Mouse (Mus musculus) heart, embryonic 10.5 days (tissue): Measurements from ENCODE around the gene Ksr1. TPM values are rescaled to one million over a fixed set of nuclear protein-coding genes. Genes with fewer than 3 reads are reported as not detected.

Experiments used
- DNase-seq: peaks from one replicate; pipeline ENCODE4 v3.0.0-alpha.2; 2017; ENCODE audit warnings: low spot score
- H3K27ac ChIP-seq: fragments of 300-500 bp; sonication (generic); 2 replicates; pipeline ENCODE4 v1.5.1; 2016; ENCODE audit warnings: mild to moderate bottlenecking
- H3K27me3 ChIP-seq: fragments of 300-500 bp; sonication (generic); 2 replicates; pipeline ENCODE4 v1.6.1; 2016; ENCODE audit warnings: mild to moderate bottlenecking; ENCODE audit not compliant: poor library complexity, insufficient read depth, severe bottlenecking
- H3K36me3 ChIP-seq: fragments of 300-500 bp; sonication (generic); 2 replicates; pipeline ENCODE4 v1.6.1; 2016; ENCODE audit warnings: mild to moderate bottlenecking, moderate library complexity
- H3K4me1 ChIP-seq: fragments of 300-500 bp; sonication (generic); 2 replicates; pipeline ENCODE4 v1.6.1; 2016; ENCODE audit warnings: mild to moderate bottlenecking
- H3K4me3 ChIP-seq: fragments of 300-500 bp; sonication (generic); 2 replicates; pipeline ENCODE4 v1.5.1; 2016; ENCODE audit warnings: mild to moderate bottlenecking, moderate library complexity
- H3K9me3 ChIP-seq: fragments of 300-500 bp; sonication (generic); 2 replicates; pipeline ENCODE4 v1.6.1; 2016; ENCODE audit warnings: mild to moderate bottlenecking, moderate library complexity
- WGBS: fragments of 180-500 bp; shearing (Covaris S2); methylation state at CpG from one replicate; pipeline ENCODE4 v1.1.7; 2016; 5-methylcytosine and 5-hydroxymethylcytosine counted together
- polyA plus RNA-seq: library from polyadenylated mRNA; unstranded; fragments of >200 nt; fragmentation: Nextera tagmentation; extraction: Ambion mirVana; gene quantifications from 2 replicates; pipeline ENCODE4 v1.2.1, GENCODE M21; 2016

Gene Ksr1
- polyA plus RNA-seq, 1 experiment from 2014 or later = 1.9 TPM

GRCm38 (mm10) chr11:79064311-79064710, 81.9 kb downstream of the Ksr1 start:
- WGBS = 80% methylated on average over 8 of the region's 8 CpGs
- Histone ChIP-seq H3K9me3 (no peaks in the 10 kb centered on the region), H3K4me3 (no peak overlapping the region), H3K27me3 (no peaks in the 10 kb centered on the region), H3K27ac (peak overlapping the region; percentile 77), H3K4me1 (peaks cover 76% of the 10 kb centered on the region), H3K36me3 (no peaks in the 10 kb centered on the region)
- DNase-seq = no peak

- Histone ChIP-seq H3K9me3 (no peaks in the 10 kb centered on the region), H3K27me3 (no peaks in the 10 kb centered on the region), H3K4me3 (no peak overlapping the region), H3K27ac (peak overlapping the region; percentile 77), H3K4me1 (peaks cover 78% of the 10 kb centered on the region), H3K36me3 (no peaks in the 10 kb centered on the region)
- DNase-seq = no peak
- WGBS = 46% methylated on average over 7 of the region's 7 CpGs
These were observed 82.6 kb downstream of the Ksr1 start for GRCm38 (mm10) chr11:79063616-79064015.

- no peak overlapping the region for H3K4me3 ChIP-seq
- no peak for DNase-seq
- WGBS = 84% methylated on average over 5 of the region's 5 CpGs
- H3K9me3 ChIP-seq = no peaks in the 10 kb centered on the region
- H3K27ac ChIP-seq = peak overlapping the region; percentile 77
- H3K4me1 ChIP-seq = peaks cover 85% of the 10 kb centered on the region
- no peaks in the 10 kb centered on the region for H3K36me3 ChIP-seq
- H3K27me3 ChIP-seq = no peaks in the 10 kb centered on the region
These were observed 83.3 kb downstream of the Ksr1 start for GRCm38 (mm10) chr11:79062897-79063296.

- Histone ChIP-seq H3K27me3 (no peaks in the 10 kb centered on the region), H3K4me3 (no peak overlapping the region), H3K36me3 (no peaks in the 10 kb centered on the region), H3K27ac (peak overlapping the region; percentile 77), H3K9me3 (no peaks in the 10 kb centered on the region), H3K4me1 (peaks cover 88% of the 10 kb centered on the region)
- DNase-seq = no peak
- 71% methylated on average over 7 of the region's 7 CpGs for WGBS
These were observed 84.4 kb downstream of the Ksr1 start for GRCm38 (mm10) chr11:79061839-79062238.

- H3K4me3 ChIP-seq = peak overlapping the region; percentile 32; the same call in 1 of the 2 replicates
- H3K27me3 ChIP-seq = no peaks in the 10 kb centered on the region
- H3K9me3 ChIP-seq = no peaks in the 10 kb centered on the region
- H3K4me1 ChIP-seq = peaks cover 89% of the 10 kb centered on the region
- H3K27ac ChIP-seq = peak overlapping the region; percentile 88
- DNase-seq = no peak
- WGBS = 32% methylated on average over 5 of the region's 5 CpGs
- H3K36me3 ChIP-seq = no peaks in the 10 kb centered on the region
These were observed 86.4 kb downstream of the Ksr1 start for GRCm38 (mm10) chr11:79059850-79060249.

GRCm38 (mm10) chr11:79059062-79059461, 87.1 kb downstream of the Ksr1 start:
- H3K36me3 ChIP-seq = no peaks in the 10 kb centered on the region
- peak overlapping the region; percentile 88 for H3K27ac ChIP-seq
- peaks cover 89% of the 10 kb centered on the region for H3K4me1 ChIP-seq
- 68% methylated on average over 4 of the region's 4 CpGs for WGBS
- no peaks in the 10 kb centered on the region for H3K27me3 ChIP-seq
- H3K9me3 ChIP-seq = no peaks in the 10 kb centered on the region
- no peak for DNase-seq
- no peak overlapping the region for H3K4me3 ChIP-seq

GRCm38 (mm10) chr11:79058610-79059009, 87.6 kb downstream of the Ksr1 start:
- peaks cover 86% of the 10 kb centered on the region for H3K4me1 ChIP-seq
- H3K27me3 ChIP-seq = no peaks in the 10 kb centered on the region
- H3K36me3 ChIP-seq = no peaks in the 10 kb centered on the region
- peak overlapping the region; percentile 88 for H3K27ac ChIP-seq
- no peak overlapping the region for H3K4me3 ChIP-seq
- no peak for DNase-seq
- H3K9me3 ChIP-seq = no peaks in the 10 kb centered on the region
- WGBS = 84% methylated on average over 6 of the region's 6 CpGs

- H3K27me3 ChIP-seq = no peaks in the 10 kb centered on the region
- peak overlapping the region; percentile 88 for H3K27ac ChIP-seq
- no peaks in the 10 kb centered on the region for H3K36me3 ChIP-seq
- no peak for DNase-seq
- WGBS = 33% methylated on average over 4 of the region's 4 CpGs
- no peak overlapping the region for H3K4me3 ChIP-seq
- H3K9me3 ChIP-seq = no peaks in the 10 kb centered on the region
- peaks cover 86% of the 10 kb centered on the region for H3K4me1 ChIP-seq
These were observed 88.4 kb downstream of the Ksr1 start for GRCm38 (mm10) chr11:79057809-79058208.

- no peak for DNase-seq
- H3K4me1 ChIP-seq = peaks cover 84% of the 10 kb centered on the region
- H3K9me3 ChIP-seq = no peaks in the 10 kb centered on the region
These were observed 89.3 kb downstream of the Ksr1 start for GRCm38 (mm10) chr11:79056891-79057290.

GRCm38 (mm10) chr11:79056027-79056426, 90.2 kb downstream of the Ksr1 start:
- Histone ChIP-seq H3K4me3 (no peak overlapping the region), H3K36me3 (no peaks in the 10 kb centered on the region), H3K9me3 (no peaks in the 10 kb centered on the region), H3K27ac (peak overlapping the region; percentile 32; the same call in 1 of the 2 replicates), H3K27me3 (no peaks in the 10 kb centered on the region), H3K4me1 (peaks cover 87% of the 10 kb centered on the region)
- no peak for DNase-seq
- 52% methylated on average over 2 of the region's 2 CpGs for WGBS

More at GRCm38 (mm10) chr11:79056891-79057290, 89.3 kb downstream of the Ksr1 start:
- Histone ChIP-seq H3K27ac (peak overlapping the region; percentile 88), H3K36me3 (no peaks in the 10 kb centered on the region), H3K4me3 (no peak overlapping the region), H3K27me3 (no peaks in the 10 kb centered on the region)
- 61% methylated on average over 4 of the region's 4 CpGs for WGBS

GRCm38 (mm10) chr11:79055161-79055560, 91.0 kb downstream of the Ksr1 start:
- H3K36me3 ChIP-seq = no peaks in the 10 kb centered on the region
- 72% methylated on average over 8 of the region's 8 CpGs for WGBS
- no peak overlapping the region for H3K4me3 ChIP-seq
- no peaks in the 10 kb centered on the region for H3K9me3 ChIP-seq
- DNase-seq = no peak
- H3K4me1 ChIP-seq = peaks cover 85% of the 10 kb centered on the region
- H3K27ac ChIP-seq = peak overlapping the region; percentile 81
- no peaks in the 10 kb centered on the region for H3K27me3 ChIP-seq

- WGBS = 77% methylated on average over 9 of the region's 9 CpGs
- H3K27ac ChIP-seq = peak overlapping the region; percentile 81
These were observed 91.8 kb downstream of the Ksr1 start for GRCm38 (mm10) chr11:79054161-79055152.

GRCm38 (mm10) chr11:79053437-79053836, 92.8 kb downstream of the Ksr1 start:
- Histone ChIP-seq H3K9me3 (no peaks in the 10 kb centered on the region), H3K27ac (peak overlapping the region; percentile 76), H3K27me3 (no peaks in the 10 kb centered on the region), H3K4me3 (no peak overlapping the region), H3K4me1 (peaks cover 68% of the 10 kb centered on the region), H3K36me3 (peaks cover 8% of the 10 kb centered on the region; the same call in 1 of the 2 replicates)
- no peak for DNase-seq

More at GRCm38 (mm10) chr11:79054161-79055152, 91.8 kb downstream of the Ksr1 start:
- Histone ChIP-seq H3K4me3 (no peak overlapping the region), H3K4me1 (peaks cover 78% of the 10 kb centered on the region), H3K9me3 (no peaks in the 10 kb centered on the region), H3K27me3 (no peaks in the 10 kb centered on the region), H3K36me3 (peaks cover 3% of the 10 kb centered on the region; the same call in 1 of the 2 replicates)
- no peak for DNase-seq
